Mouse (Mus musculus) thymus, postnatal 25 days (tissue): ENCODE results near the gene Olfr686.

ENCODE experiments used
- DNase-seq: peaks from one replicate; pipeline ENCODE4 v3.0.0; 2022

Olfr686 gene

GRCm38 (mm10) chr7:105207385-105207784, at the start of gene Olfr686:
TSS of gene Olfr686 (minus strand) at chr7:105207485.
- no peak for DNase-seq

- DNase-seq, result peak; percentile 11
Observed at GRCm38 (mm10) chr7:105256656-105257055, 49.4 kb upstream of the Olfr686 start.

- DNase-seq, result no peak
Observed at GRCm38 (mm10) chr7:105248197-105248596, 40.9 kb upstream of the Olfr686 start.

- no peak for DNase-seq
Observed at GRCm38 (mm10) chr7:105247671-105248070, 40.4 kb upstream of the Olfr686 start.

- DNase-seq, result no peak
Observed at GRCm38 (mm10) chr7:105229386-105229785, 22.1 kb upstream of the Olfr686 start.

- DNase-seq, result no peak
Observed at GRCm38 (mm10) chr7:105228138-105228537, 20.9 kb upstream of the Olfr686 start.

GRCm38 (mm10) chr7:105226703-105227102, 19.4 kb upstream of the Olfr686 start:
- no peak for DNase-seq

GRCm38 (mm10) chr7:105226072-105226471, 18.8 kb upstream of the Olfr686 start:
- no peak for DNase-seq

- DNase-seq, result no peak
Observed at GRCm38 (mm10) chr7:105218281-105218680, 11.0 kb upstream of the Olfr686 start.

- no peak for DNase-seq
Observed at GRCm38 (mm10) chr7:105214761-105215160, 7.5 kb upstream of the Olfr686 start.

GRCm38 (mm10) chr7:105185912-105186311, 21.4 kb downstream of the Olfr686 start, which contains the start of gene Olfr685:
TSS of gene Olfr685 (minus strand) at chr7:105186012.
- DNase-seq, result no peak

- no peak for DNase-seq
Observed at GRCm38 (mm10) chr7:105170773-105171172, 36.5 kb downstream of the Olfr686 start.

- DNase-seq, result no peak
Observed at GRCm38 (mm10) chr7:105163553-105163952, 43.7 kb downstream of the Olfr686 start, which contains the start of gene Olfr684. TSS of gene Olfr684 (minus strand) at chr7:105163653.
